Mouse (Mus musculus): ENCODE measurements at regions not wholly inside any gene's neighbourhood (a gene's known extent, or its start where the extent isn't known, plus 50 kb on each side); places are given as distances from the start of the nearest gene placed in this dataset.

GRCm38 (mm10) chr4:125227194-125227593 is 99.6 kb upstream of the Zc3h12a start:
- WGBS (ENCODE audit: insufficient replicate concordance) = 65% methylated on average over 6 of the region's 6 CpGs
- Histone ChIP-seq H3K4me1 (replicated peaks) (no peaks in the 10 kb centered on the region), H3K36me3 (replicated peaks) (no peaks in the 10 kb centered on the region), H3K9ac (no peak overlapping the region), H3K27ac (replicated peaks) (no peak overlapping the region), H3K9me3 (replicated peaks) (no peaks in the 10 kb centered on the region), H3K4me3 (replicated peaks) (no peak overlapping the region), H3K27me3 (no peaks in the 10 kb centered on the region), H3K4me2 (no peak overlapping the region)
- no peak for ATAC-seq (ENCODE audit: insufficient read depth)

- WGBS (ENCODE audit: insufficient replicate concordance) = 30% methylated on average over 6 of the region's 6 CpGs
- H3K27me3 ChIP-seq = no peaks in the 10 kb centered on the region
These were observed 95.3 kb upstream of the Zc3h12a start for GRCm38 (mm10) chr4:125222922-125223321.

GRCm38 (mm10) chr4:125220314-125220713 is 92.7 kb upstream of the Zc3h12a start:
- ATAC-seq (ENCODE audit: insufficient read depth) = no peak
- Histone ChIP-seq H3K4me2 (no peak overlapping the region), H3K27me3 (0 out of 2 replicates have a peak, but pooled peaks cover 6% of the 10 kb centered on the region), H3K9me3 (replicated peaks) (no peaks in the 10 kb centered on the region), H3K4me1 (replicated peaks) (no peaks in the 10 kb centered on the region), H3K9ac (no peak overlapping the region), H3K36me3 (replicated peaks) (no peaks in the 10 kb centered on the region), H3K4me3 (replicated peaks) (no peak overlapping the region), H3K27ac (replicated peaks) (no peak overlapping the region)
- WGBS (ENCODE audit: insufficient replicate concordance) = 23% methylated on average over 7 of the region's 7 CpGs

More at GRCm38 (mm10) chr4:125222922-125223321, 95.3 kb upstream of the Zc3h12a start:
- H3K27ac ChIP-seq (replicated peaks) = no peak overlapping the region
- no peak for ATAC-seq (ENCODE audit: insufficient read depth)
- H3K4me1 ChIP-seq (replicated peaks) = no peaks in the 10 kb centered on the region
- H3K4me2 ChIP-seq = no peak overlapping the region
- H3K9ac ChIP-seq = no peak overlapping the region
- H3K36me3 ChIP-seq (replicated peaks) = no peaks in the 10 kb centered on the region
- H3K4me3 ChIP-seq (replicated peaks) = no peak overlapping the region
- no peaks in the 10 kb centered on the region for H3K9me3 ChIP-seq (replicated peaks)

- WGBS (ENCODE audit: insufficient replicate concordance) = 54% methylated on average over 5 of the region's 5 CpGs
- H3K9ac ChIP-seq = no peak overlapping the region
- no peak for ATAC-seq (ENCODE audit: insufficient read depth)
- H3K4me3 ChIP-seq (replicated peaks) = no peak overlapping the region
- no peaks in the 10 kb centered on the region for H3K36me3 ChIP-seq (replicated peaks)
- H3K27ac ChIP-seq (replicated peaks) = no peak overlapping the region
- H3K27me3 ChIP-seq = 0 out of 2 replicates have a peak, but pooled peaks cover 6% of the 10 kb centered on the region
- H3K4me2 ChIP-seq = no peak overlapping the region
- no peaks in the 10 kb centered on the region for H3K9me3 ChIP-seq (replicated peaks)
- no peaks in the 10 kb centered on the region for H3K4me1 ChIP-seq (replicated peaks)
These were observed 91.6 kb upstream of the Zc3h12a start for GRCm38 (mm10) chr4:125219209-125219608.

GRCm38 (mm10) chr4:125214306-125214705 is 86.7 kb upstream of the Zc3h12a start:
- H3K27ac ChIP-seq (replicated peaks) = no peak overlapping the region
- 43% methylated on average over 10 of the region's 10 CpGs for WGBS (ENCODE audit: insufficient replicate concordance)
- no peak overlapping the region for H3K4me2 ChIP-seq
- H3K36me3 ChIP-seq (replicated peaks) = no peaks in the 10 kb centered on the region
- no peak overlapping the region for H3K4me3 ChIP-seq (replicated peaks)
- H3K9me3 ChIP-seq (replicated peaks) = no peaks in the 10 kb centered on the region
- ATAC-seq (ENCODE audit: insufficient read depth) = no peak
- no peak overlapping the region for H3K9ac ChIP-seq
- 0 out of 2 replicates have a peak, but pooled peaks cover 6% of the 10 kb centered on the region for H3K27me3 ChIP-seq
- H3K4me1 ChIP-seq (replicated peaks) = no peaks in the 10 kb centered on the region

- H3K27me3 ChIP-seq = 0 out of 2 replicates have a peak, but pooled peaks cover under 1% of the 10 kb centered on the region
- no peak overlapping the region for H3K4me2 ChIP-seq
- H3K9me3 ChIP-seq (replicated peaks) = no peaks in the 10 kb centered on the region
- no peak overlapping the region for H3K9ac ChIP-seq
- no peaks in the 10 kb centered on the region for H3K36me3 ChIP-seq (replicated peaks)
- no peak overlapping the region for H3K4me3 ChIP-seq (replicated peaks)
- WGBS (ENCODE audit: insufficient replicate concordance) = 15% methylated on average over 7 of the region's 7 CpGs
- no peaks in the 10 kb centered on the region for H3K4me1 ChIP-seq (replicated peaks)
- ATAC-seq (ENCODE audit: insufficient read depth) = no peak
- no peak overlapping the region for H3K27ac ChIP-seq (replicated peaks)
These were observed 84.5 kb upstream of the Zc3h12a start for GRCm38 (mm10) chr4:125212176-125212530.

- 23% methylated on average over 4 of the region's 4 CpGs for WGBS (ENCODE audit: insufficient replicate concordance)
These were observed 84.0 kb upstream of the Zc3h12a start for GRCm38 (mm10) chr4:125211459-125212175.

GRCm38 (mm10) chr4:125210719-125211118 is 83.1 kb upstream of the Zc3h12a start:
- Histone ChIP-seq H3K27ac (replicated peaks) (no peak overlapping the region), H3K4me1 (replicated peaks) (no peaks in the 10 kb centered on the region), H3K4me3 (replicated peaks) (no peak overlapping the region), H3K4me2 (no peak overlapping the region), H3K36me3 (replicated peaks) (no peaks in the 10 kb centered on the region), H3K27me3 (no peaks in the 10 kb centered on the region), H3K9ac (no peak overlapping the region), H3K9me3 (replicated peaks) (no peaks in the 10 kb centered on the region)
- no peak for ATAC-seq (ENCODE audit: insufficient read depth)
- WGBS (ENCODE audit: insufficient replicate concordance) = 53% methylated on average over 6 of the region's 6 CpGs

More at GRCm38 (mm10) chr4:125211459-125212175, 84.0 kb upstream of the Zc3h12a start:
- Histone ChIP-seq H3K9ac (no peak overlapping the region), H3K27ac (replicated peaks) (no peak overlapping the region), H3K4me2 (no peak overlapping the region), H3K4me3 (replicated peaks) (no peak overlapping the region), H3K4me1 (replicated peaks) (no peaks in the 10 kb centered on the region), H3K9me3 (replicated peaks) (no peaks in the 10 kb centered on the region), H3K36me3 (replicated peaks) (no peaks in the 10 kb centered on the region), H3K27me3 (no peaks in the 10 kb centered on the region)
- no peak for ATAC-seq (ENCODE audit: insufficient read depth)

- Histone ChIP-seq H3K36me3 (replicated peaks) (no peaks in the 10 kb centered on the region), H3K27me3 (no peaks in the 10 kb centered on the region), H3K4me2 (no peak overlapping the region), H3K9ac (no peak overlapping the region), H3K27ac (replicated peaks) (no peak overlapping the region), H3K4me3 (replicated peaks) (no peak overlapping the region), H3K9me3 (replicated peaks) (no peaks in the 10 kb centered on the region), H3K4me1 (replicated peaks) (no peaks in the 10 kb centered on the region)
- no peak for ATAC-seq (ENCODE audit: insufficient read depth)
- 55% methylated on average over 17 of the region's 17 CpGs for WGBS (ENCODE audit: insufficient replicate concordance)
These were observed 80.7 kb upstream of the Zc3h12a start for GRCm38 (mm10) chr4:125208136-125208915.

GRCm38 (mm10) chr4:125203521-125203920 is 75.9 kb upstream of the Zc3h12a start:
- WGBS (ENCODE audit: insufficient replicate concordance) = 54% methylated on average over 8 of the region's 8 CpGs
- Histone ChIP-seq H3K9ac (no peak overlapping the region), H3K4me3 (replicated peaks) (no peak overlapping the region), H3K4me2 (no peak overlapping the region), H3K27me3 (no peaks in the 10 kb centered on the region), H3K27ac (replicated peaks) (no peak overlapping the region), H3K36me3 (replicated peaks) (no peaks in the 10 kb centered on the region), H3K4me1 (replicated peaks) (no peaks in the 10 kb centered on the region), H3K9me3 (replicated peaks) (no peaks in the 10 kb centered on the region)
- no peak for ATAC-seq (ENCODE audit: insufficient read depth)

GRCm38 (mm10) chr4:125201638-125202325 is 74.1 kb upstream of the Zc3h12a start:
- H3K9me3 ChIP-seq (replicated peaks) = no peaks in the 10 kb centered on the region
- H3K27me3 ChIP-seq = no peaks in the 10 kb centered on the region
- no peak for ATAC-seq (ENCODE audit: insufficient read depth)
- H3K4me3 ChIP-seq (replicated peaks) = no peak overlapping the region
- H3K27ac ChIP-seq (replicated peaks) = no peak overlapping the region
- H3K36me3 ChIP-seq (replicated peaks) = no peaks in the 10 kb centered on the region
- H3K4me2 ChIP-seq = no peak overlapping the region
- H3K9ac ChIP-seq = no peak overlapping the region
- WGBS (ENCODE audit: insufficient replicate concordance) = 58% methylated on average over 12 of the region's 12 CpGs
- H3K4me1 ChIP-seq (replicated peaks) = no peaks in the 10 kb centered on the region

All from liver, embryonic 15.5 days (tissue).